Mouse (Mus musculus): ENCODE measurements around the gene Ggnbp2.
"Not testable (repeated sequence)": the region's sequence is repeated elsewhere in the genome, so short reads cannot be mapped to it uniquely, and the experiment has no call there.

The Ggnbp2 gene

GRCm38 (mm10) chr11:84886767-84887511 lies 16.3 kb upstream of the Ggnbp2 start:
- Histone ChIP-seq H3K36me3 (ENCODE audit: control insufficient read depth, insufficient read depth, low read length, poor library complexity, severe bottlenecking) (no peaks in the 10 kb centered on the region; the same call in 1 of the 2 replicates), H3K27me3 (ENCODE audit: control insufficient read depth, insufficient read depth, low read length, poor library complexity, severe bottlenecking) (no peaks in the 10 kb centered on the region)
- DNase-seq (ENCODE audit: low read depth, low spot score): no peak

- H3K27me3 ChIP-seq (ENCODE audit: control insufficient read depth, insufficient read depth, low read length, poor library complexity, severe bottlenecking): no peaks in the 10 kb centered on the region
- no peak for DNase-seq (ENCODE audit: low read depth, low spot score)
These were observed 15.6 kb upstream of the Ggnbp2 start for GRCm38 (mm10) chr11:84886236-84886635.

GRCm38 (mm10) chr11:84885238-84885637 lies 14.6 kb upstream of the Ggnbp2 start:
- H3K27me3 ChIP-seq (ENCODE audit: control insufficient read depth, insufficient read depth, low read length, poor library complexity, severe bottlenecking): no peaks in the 10 kb centered on the region
- no peaks in the 10 kb centered on the region; the same call in 1 of the 2 replicates for H3K36me3 ChIP-seq (ENCODE audit: control insufficient read depth, insufficient read depth, low read length, poor library complexity, severe bottlenecking)
- no peak for DNase-seq (ENCODE audit: low read depth, low spot score)

More at GRCm38 (mm10) chr11:84886236-84886635, 15.6 kb upstream of the Ggnbp2 start:
- no peaks in the 10 kb centered on the region; the same call in 1 of the 2 replicates for H3K36me3 ChIP-seq (ENCODE audit: control insufficient read depth, insufficient read depth, low read length, poor library complexity, severe bottlenecking)

GRCm38 (mm10) chr11:84882346-84882745 lies 11.7 kb upstream of the Ggnbp2 start:
- no peak for DNase-seq (ENCODE audit: low read depth, low spot score)
- Histone ChIP-seq H3K27me3 (ENCODE audit: control insufficient read depth, insufficient read depth, low read length, poor library complexity, severe bottlenecking) (no peaks in the 10 kb centered on the region), H3K36me3 (ENCODE audit: control insufficient read depth, insufficient read depth, low read length, poor library complexity, severe bottlenecking) (no peaks in the 10 kb centered on the region)

- Histone ChIP-seq H3K36me3 (ENCODE audit: control insufficient read depth, insufficient read depth, low read length, poor library complexity, severe bottlenecking) (0 out of 2 replicates have a peak, but pooled peaks cover 2% of the 10 kb centered on the region), H3K27me3 (ENCODE audit: control insufficient read depth, insufficient read depth, low read length, poor library complexity, severe bottlenecking) (no peaks in the 10 kb centered on the region)
- DNase-seq (ENCODE audit: low read depth, low spot score): no peak
These were observed 10.4 kb upstream of the Ggnbp2 start for GRCm38 (mm10) chr11:84880971-84881370.

GRCm38 (mm10) chr11:84880465-84880961 lies 9.9 kb upstream of the Ggnbp2 start:
- peak; percentile 52 for DNase-seq (ENCODE audit: low read depth, low spot score)
- Histone ChIP-seq H3K36me3 (ENCODE audit: control insufficient read depth, insufficient read depth, low read length, poor library complexity, severe bottlenecking) (0 out of 2 replicates have a peak, but pooled peaks cover 2% of the 10 kb centered on the region), H3K27me3 (ENCODE audit: control insufficient read depth, insufficient read depth, low read length, poor library complexity, severe bottlenecking) (no peaks in the 10 kb centered on the region)

- Histone ChIP-seq H3K27me3 (ENCODE audit: control insufficient read depth, insufficient read depth, low read length, poor library complexity, severe bottlenecking) (no peaks in the 10 kb centered on the region), H3K36me3 (ENCODE audit: control insufficient read depth, insufficient read depth, low read length, poor library complexity, severe bottlenecking) (0 out of 2 replicates have a peak, but pooled peaks cover 2% of the 10 kb centered on the region)
- peak; percentile 83 for DNase-seq (ENCODE audit: low read depth, low spot score)
These were observed 9.3 kb upstream of the Ggnbp2 start, which contains the start of the genes Myo19 and Pigw for GRCm38 (mm10) chr11:84879772-84880464. Gene Myo19, plus strand, starts transcription at chr11:84880148. Gene Pigw, minus strand, starts transcription at chr11:84880285.

GRCm38 (mm10) chr11:84879007-84879771 lies 8.6 kb upstream of the Ggnbp2 start:
- DNase-seq (ENCODE audit: low read depth, low spot score): no peak
- H3K36me3 ChIP-seq (ENCODE audit: control insufficient read depth, insufficient read depth, low read length, poor library complexity, severe bottlenecking): 0 out of 2 replicates have a peak, but pooled peaks cover 2% of the 10 kb centered on the region
- H3K27me3 ChIP-seq (ENCODE audit: control insufficient read depth, insufficient read depth, low read length, poor library complexity, severe bottlenecking): no peaks in the 10 kb centered on the region

- not testable (repeated sequence) for H3K36me3 ChIP-seq (ENCODE audit: control insufficient read depth, insufficient read depth, low read length, poor library complexity, severe bottlenecking); DNase-seq (ENCODE audit: low read depth, low spot score); H3K27me3 ChIP-seq (ENCODE audit: control insufficient read depth, insufficient read depth, low read length, poor library complexity, severe bottlenecking)
These were observed 5.4 kb upstream of the Ggnbp2 start for GRCm38 (mm10) chr11:84876020-84876419.

GRCm38 (mm10) chr11:84873042-84873833 lies 2.6 kb upstream of the Ggnbp2 start:
- no peak for DNase-seq (ENCODE audit: low read depth, low spot score)
- 0 out of 2 replicates have a peak, but pooled peaks cover 2% of the 10 kb centered on the region for H3K36me3 ChIP-seq (ENCODE audit: control insufficient read depth, insufficient read depth, low read length, poor library complexity, severe bottlenecking)
- no peaks in the 10 kb centered on the region for H3K27me3 ChIP-seq (ENCODE audit: control insufficient read depth, insufficient read depth, low read length, poor library complexity, severe bottlenecking)

GRCm38 (mm10) chr11:84871548-84872069 lies 992 bp upstream of the Ggnbp2 start:
- DNase-seq (ENCODE audit: low read depth, low spot score): no peak
- Histone ChIP-seq H3K27me3 (ENCODE audit: control insufficient read depth, insufficient read depth, low read length, poor library complexity, severe bottlenecking) (no peaks in the 10 kb centered on the region), H3K36me3 (ENCODE audit: control insufficient read depth, insufficient read depth, low read length, poor library complexity, severe bottlenecking) (0 out of 2 replicates have a peak, but pooled peaks cover 2% of the 10 kb centered on the region)

- H3K27me3 ChIP-seq (ENCODE audit: control insufficient read depth, insufficient read depth, low read length, poor library complexity, severe bottlenecking): no peaks in the 10 kb centered on the region
- DNase-seq (ENCODE audit: low read depth, low spot score): no peak
These were observed 429 bp upstream of the Ggnbp2 start for GRCm38 (mm10) chr11:84871046-84871445.

GRCm38 (mm10) chr11:84869537-84870232 lies 932 bp downstream of the Ggnbp2 start:
- H3K36me3 ChIP-seq (ENCODE audit: control insufficient read depth, insufficient read depth, low read length, poor library complexity, severe bottlenecking): peaks cover 2% of the 10 kb centered on the region; the same call in 1 of the 2 replicates
- H3K27me3 ChIP-seq (ENCODE audit: control insufficient read depth, insufficient read depth, low read length, poor library complexity, severe bottlenecking): no peaks in the 10 kb centered on the region
- peak; percentile 95 for DNase-seq (ENCODE audit: low read depth, low spot score)

More at GRCm38 (mm10) chr11:84871046-84871445, 429 bp upstream of the Ggnbp2 start:
- no peaks in the 10 kb centered on the region for H3K36me3 ChIP-seq (ENCODE audit: control insufficient read depth, insufficient read depth, low read length, poor library complexity, severe bottlenecking)

All from splenic B cell, adult 2 months (primary cell).